Mouse (Mus musculus) liver, adult 2 months (tissue): ENCODE measurements at regions not wholly inside any gene's neighbourhood (a gene's known extent, or its start where the extent isn't known, plus 50 kb on each side); places are given as distances from the start of the nearest gene placed in this dataset.

Experiments used
- CTCF ChIP-seq: fragments of 200-500 bp; IDR thresholded peaks from 2 replicates; pipeline ENCODE4 v1.5.1; 2011; ENCODE audit warnings: low read depth, low read length, control low read depth
- POLR2A ChIP-seq: fragments of 200-500 bp; IDR thresholded peaks from 2 replicates; pipeline ENCODE4 v1.6.1; 2011; ENCODE audit warnings: low read length, control low read depth; ENCODE audit not compliant: insufficient read depth; ENCODE audit errors: extremely low read depth

- TF ChIP-seq POLR2A (no peak), CTCF (no peak)
Measured at GRCm38 (mm10) chr4:47681141-47681540, 206.7 kb downstream of the Sec61b start.
